Mouse (Mus musculus) kidney, postnatal 0 days (tissue): ENCODE results near the gene Ifit1. TPM values are rescaled to one million over a fixed set of nuclear protein-coding genes. Genes with fewer than 3 reads are reported as not detected.
"Not testable (repeated sequence)": the region's sequence is repeated elsewhere in the genome, so short reads cannot be mapped to it uniquely, and the experiment has no call there.

Experiments used
- ATAC-seq: fragments of 200-750 bp; cut with Nextera tagmentation; replicated peaks from 2 replicates; pipeline ENCODE4 v1.8.0; 2017; ENCODE audit warnings: low read depth, moderate number of reproducible peaks, moderate TSS enrichment, moderate library complexity; ENCODE audit not compliant: low FRiP score
- DNase-seq: peaks from one replicate; pipeline ENCODE4 v3.0.0-alpha.2; 2016; ENCODE audit warnings: low spot score
- H3K27ac ChIP-seq: fragments of 300-500 bp; sonication (generic); 2 replicates; pipeline ENCODE4 v1.5.1; 2014; ENCODE audit warnings: mild to moderate bottlenecking
- H3K27me3 ChIP-seq: fragments of 300-500 bp; sonication (generic); 2 replicates; pipeline ENCODE4 v1.6.1; 2014; ENCODE audit warnings: low read length, mixed read lengths; ENCODE audit not compliant: insufficient read depth
- H3K36me3 ChIP-seq: fragments of 300-500 bp; sonication (generic); 2 replicates; pipeline ENCODE4 v1.6.1; 2014; ENCODE audit warnings: low read length, mixed read lengths; ENCODE audit not compliant: insufficient read depth
- H3K4me1 ChIP-seq: fragments of 300-500 bp; sonication (generic); replicated peaks from 2 replicates; pipeline ENCODE4 v1.6.1; 2014; ENCODE audit warnings: antibody characterized with exemption, low read length, mixed read lengths; ENCODE audit not compliant: insufficient read depth
- H3K4me2 ChIP-seq: fragments of 300-500 bp; sonication (generic); 2 replicates; pipeline ENCODE4 v1.6.1; 2014; ENCODE audit warnings: mild to moderate bottlenecking, low read length, moderate library complexity, mixed read lengths
- H3K4me3 ChIP-seq: fragments of 300-500 bp; sonication (generic); replicated peaks from 2 replicates; pipeline ENCODE4 v1.5.1; 2014; ENCODE audit warnings: low read depth, low read length
- H3K9ac ChIP-seq: fragments of 300-500 bp; sonication (generic); 2 replicates; pipeline ENCODE4 v1.6.1; 2014; ENCODE audit warnings: low read depth, low read length
- H3K9me3 ChIP-seq: fragments of 300-500 bp; sonication (generic); replicated peaks from 2 replicates; pipeline ENCODE4 v1.6.1; 2016; ENCODE audit warnings: low read length, inconsistent platforms, mixed read lengths
- CTCF ChIP-seq: IDR thresholded peaks from 2 replicates; pipeline ENCODE4 v1.5.1; 2016; ENCODE audit warnings: antibody characterized with exemption, low read depth, mild to moderate bottlenecking, moderate library complexity
- whole genome bisulfite sequencing: fragments of 180-500 bp; shearing (Covaris S2); extraction: QIAGEN DNeasy Blood & Tissue Kit; methylation state at CpG from one replicate; pipeline ENCODE4 v1.1.7; 2014; 5-methylcytosine and 5-hydroxymethylcytosine counted together
- polyA plus RNA-seq: library from polyadenylated mRNA; unstranded; fragments of >200 nt; fragmentation: Nextera tagmentation; extraction: Ambion mirVana; gene quantifications from 2 replicates; pipeline ENCODE4 v1.2.1, GENCODE M21; 2015

Ifit1 gene
- polyA plus RNA-seq, 1 experiment from 2014 or later = 6.4 TPM

GRCm38 (mm10) chr19:34624663-34625062, 16.0 kb upstream of the Ifit1 start:
- Histone ChIP-seq H3K36me3 (no peaks in the 10 kb centered on the region), H3K4me3 (no peak overlapping the region), H3K27me3 (no peaks in the 10 kb centered on the region), H3K27ac (no peak overlapping the region), H3K9ac (no peak overlapping the region), H3K4me1 (no peaks in the 10 kb centered on the region), H3K4me2 (no peak overlapping the region), H3K9me3 (no peaks in the 10 kb centered on the region)
- WGBS = 83% methylated on average over 4 of the region's 4 CpGs
- DNase-seq (no peak), ATAC-seq (no peak)
- TF ChIP-seq CTCF = no peak

GRCm38 (mm10) chr19:34627496-34627895, 13.2 kb upstream of the Ifit1 start:
- Histone ChIP-seq H3K4me2 (no peak overlapping the region), H3K27me3 (no peaks in the 10 kb centered on the region), H3K4me1 (no peaks in the 10 kb centered on the region), H3K4me3 (no peak overlapping the region), H3K36me3 (no peaks in the 10 kb centered on the region), H3K9me3 (no peaks in the 10 kb centered on the region), H3K9ac (no peak overlapping the region), H3K27ac (no peak overlapping the region)
- DNase-seq (no peak), ATAC-seq (no peak)
- no peak for TF ChIP-seq CTCF
- WGBS = 52% methylated on average over 2 of the region's 2 CpGs

- no peak overlapping the region for H3K4me2 ChIP-seq
- H3K27me3 ChIP-seq = no peaks in the 10 kb centered on the region
- H3K4me3 ChIP-seq = no peak overlapping the region
- no peak for TF ChIP-seq CTCF
- DNase-seq (no peak), ATAC-seq (no peak)
- no peaks in the 10 kb centered on the region for H3K9me3 ChIP-seq
- H3K9ac ChIP-seq = no peak overlapping the region
- H3K4me1 ChIP-seq = no peaks in the 10 kb centered on the region
- no peaks in the 10 kb centered on the region for H3K36me3 ChIP-seq
- H3K27ac ChIP-seq = no peak overlapping the region
These were observed 9.2 kb upstream of the Ifit1 start for GRCm38 (mm10) chr19:34631487-34631886.

- peak; percentile 32 for DNase-seq
- ATAC-seq = no peak
- Histone ChIP-seq H3K4me3 (no peak overlapping the region), H3K9me3 (no peaks in the 10 kb centered on the region), H3K4me1 (no peaks in the 10 kb centered on the region), H3K27ac (no peak overlapping the region), H3K9ac (no peak overlapping the region), H3K4me2 (no peak overlapping the region), H3K36me3 (no peaks in the 10 kb centered on the region), H3K27me3 (no peaks in the 10 kb centered on the region)
- no peak for TF ChIP-seq CTCF
- 47% methylated on average over 2 of the region's 2 CpGs for WGBS
These were observed 7.2 kb upstream of the Ifit1 start for GRCm38 (mm10) chr19:34633484-34633883.

GRCm38 (mm10) chr19:34636933-34637557, 3.6 kb upstream of the Ifit1 start:
- ATAC-seq (peak; percentile 82), DNase-seq (peak; percentile 90)
- H3K9ac ChIP-seq = no peak overlapping the region
- no peak overlapping the region for H3K4me2 ChIP-seq
- no peak overlapping the region for H3K27ac ChIP-seq
- 9% methylated on average over 3 of the region's 3 CpGs for WGBS
- no peak overlapping the region for H3K4me3 ChIP-seq
- H3K4me1 ChIP-seq = 0 out of 2 replicates have a peak, but pooled peaks cover 4% of the 10 kb centered on the region
- peak; percentile 92 for TF ChIP-seq CTCF
- H3K27me3 ChIP-seq = no peaks in the 10 kb centered on the region
- no peaks in the 10 kb centered on the region for H3K9me3 ChIP-seq
- H3K36me3 ChIP-seq = no peaks in the 10 kb centered on the region

- TF ChIP-seq CTCF = no peak
- H3K4me2 ChIP-seq = no peak overlapping the region
- 0 out of 2 replicates have a peak, but pooled peaks cover 4% of the 10 kb centered on the region for H3K4me1 ChIP-seq
- WGBS = 72% methylated on average over 5 of the region's 5 CpGs
- H3K9ac ChIP-seq = no peak overlapping the region
- no peak overlapping the region for H3K27ac ChIP-seq
- no peak overlapping the region for H3K4me3 ChIP-seq
- H3K9me3 ChIP-seq = no peaks in the 10 kb centered on the region
- no peaks in the 10 kb centered on the region for H3K36me3 ChIP-seq
- ATAC-seq (no peak), DNase-seq (no peak)
- no peaks in the 10 kb centered on the region for H3K27me3 ChIP-seq
These were observed 1.9 kb downstream of the Ifit1 start for GRCm38 (mm10) chr19:34642616-34643015.

GRCm38 (mm10) chr19:34647630-34648029, 7.0 kb downstream of the Ifit1 start:
- H3K4me1 ChIP-seq, DNase-seq, H3K36me3 ChIP-seq, H3K9me3 ChIP-seq, H3K4me3 ChIP-seq, H3K27ac ChIP-seq, H3K27me3 ChIP-seq, H3K9ac ChIP-seq, H3K4me2 ChIP-seq, ATAC-seq: not testable (repeated sequence)
- 75% methylated on average over 6 of the region's 8 CpGs for WGBS
